Comparison of ENCODE assay signal across 16 mouse cellular contexts in the genomic region with DNA sequence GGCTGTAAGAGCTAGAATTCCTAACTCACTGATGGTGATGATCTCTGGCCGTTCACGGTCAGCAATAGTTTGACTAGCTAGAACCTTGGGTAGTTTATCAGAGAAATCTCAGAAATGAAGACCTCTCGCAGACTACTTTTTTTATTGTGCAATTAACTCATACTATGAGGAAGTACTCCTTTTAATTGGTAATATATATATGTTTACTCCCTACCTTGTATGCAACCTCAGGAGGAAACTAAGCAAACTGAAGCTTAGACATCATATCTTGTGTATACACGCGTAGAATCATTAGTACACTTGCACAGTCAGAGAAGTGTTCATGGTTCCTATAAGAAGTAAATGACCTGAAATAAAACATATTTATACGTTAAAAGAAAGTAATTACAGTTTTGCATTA.
DNase-seq lines count a peak whose midpoint lies in the region; ATAC-seq and TF ChIP-seq lines count a peak whose summit lies in the region.
"Had no signal": no experiment of that assay in that cellular context is flagged by ENCODE, and none has a peak within 500 bp of the region (broad histone marks: within the 10 kb centered on the region; RNA-seq: fewer than 3 reads in every experiment).

No protein-coding gene starts in this region.

- no peaks in the 10 kb centered on the region for H3K27me3 ChIP-seq in forebrain, embryonic 10.5 days (ENCODE audit: poor library complexity, severe bottlenecking)
- no peaks in the 10 kb centered on the region for H3K27me3 ChIP-seq in forebrain, embryonic 13.5 days
- H3K27me3 ChIP-seq in neural tube, embryonic 12.5 days (replicated peaks): no peaks in the 10 kb centered on the region
- H3K27me3 ChIP-seq: embryonic facial prominence, embryonic 15.5 days had no signal

- 0 out of 2 replicates have a peak overlapping the region, but pooled peaks have one; percentile 65 for H3K27ac ChIP-seq in forebrain, embryonic 10.5 days
- H3K27ac ChIP-seq in forebrain, embryonic 13.5 days: no peak overlapping the region
- H3K27ac ChIP-seq in layer of hippocampus, adult 2 months: peak overlapping the region; percentile 79
- no peak overlapping the region for H3K27ac ChIP-seq in neural tube, embryonic 12.5 days
- H3K27ac ChIP-seq: embryonic facial prominence, embryonic 15.5 days; gastrocnemius, adult 2 months; heart, embryonic 10.5 days; hindbrain, embryonic 14.5 days had no signal

- H3K36me3 ChIP-seq in forebrain, embryonic 10.5 days (replicated peaks): no peaks in the 10 kb centered on the region
- no peaks in the 10 kb centered on the region for H3K36me3 ChIP-seq in forebrain, embryonic 13.5 days (ENCODE audit: poor library complexity, severe bottlenecking)
- no peaks in the 10 kb centered on the region for H3K36me3 ChIP-seq in neural tube, embryonic 12.5 days
- H3K36me3 ChIP-seq: embryonic facial prominence, embryonic 15.5 days; G1E; heart, embryonic 10.5 days had no signal

- H3K4me2 ChIP-seq in forebrain, embryonic 13.5 days: no peak overlapping the region
- no peak overlapping the region for H3K4me2 ChIP-seq in neural tube, embryonic 12.5 days (replicated peaks)
- H3K4me2 ChIP-seq: embryonic facial prominence, embryonic 15.5 days; hindbrain, embryonic 14.5 days had no signal

- no peaks in the 10 kb centered on the region for H3K9me3 ChIP-seq in forebrain, embryonic 10.5 days
- H3K9me3 ChIP-seq in forebrain, embryonic 13.5 days (replicated peaks): no peaks in the 10 kb centered on the region
- H3K9me3 ChIP-seq in neural tube, embryonic 12.5 days: no peaks in the 10 kb centered on the region
- H3K9me3 ChIP-seq: embryonic facial prominence, embryonic 15.5 days; G1E; heart, embryonic 10.5 days had no signal

- no peak for ATAC-seq in forebrain, embryonic 13.5 days
- 0 out of 2 replicates have a peak, but pooled peaks have one; percentile 4 for ATAC-seq in neural tube, embryonic 12.5 days (ENCODE audit: low FRiP score, low read depth)
- ATAC-seq in megakaryocyte progenitor cell, adult 5-6 weeks (replicated peaks; ENCODE audit: poor library complexity): no peak

- peaks cover 36% of the 10 kb centered on the region for H3K4me1 ChIP-seq in forebrain, embryonic 10.5 days
- peaks cover 40% of the 10 kb centered on the region for H3K4me1 ChIP-seq in forebrain, embryonic 13.5 days
- peaks cover 10% of the 10 kb centered on the region; the same call in 1 of the 2 replicates for H3K4me1 ChIP-seq in neural tube, embryonic 12.5 days
- H3K4me1 ChIP-seq: embryonic facial prominence, embryonic 15.5 days; heart, embryonic 10.5 days had no signal

- 94% methylated on average over 6 of the region's 6 CpGs for WGBS in forebrain, embryonic 10.5 days
- WGBS in forebrain, embryonic 13.5 days: 96% methylated on average over 6 of the region's 6 CpGs
- WGBS in neural tube, embryonic 12.5 days: 86% methylated on average over 6 of the region's 6 CpGs

- no peak overlapping the region for H3K9ac ChIP-seq in forebrain, embryonic 13.5 days
- H3K9ac ChIP-seq in neural tube, embryonic 12.5 days: no peak overlapping the region
- H3K9ac ChIP-seq: embryonic facial prominence, embryonic 15.5 days; hindbrain, embryonic 14.5 days had no signal

- no peak for TF ChIP-seq CTCF in layer of hippocampus, adult 2 months (conservative IDR thresholded peaks at IDR 0.05)

- H3K4me3 ChIP-seq in forebrain, embryonic 10.5 days: no peak overlapping the region
- H3K4me3 ChIP-seq in forebrain, embryonic 13.5 days: no peak overlapping the region
- no peak overlapping the region for H3K4me3 ChIP-seq in layer of hippocampus, adult 2 months
- no peak overlapping the region for H3K4me3 ChIP-seq in neural tube, embryonic 12.5 days
- H3K4me3 ChIP-seq: embryonic facial prominence, embryonic 15.5 days; erythroblast, embryonic 14.5 days; gastrocnemius, adult 2 months; heart, embryonic 10.5 days had no signal

- DNase-seq in forebrain, embryonic 10.5 days (ENCODE audit: extremely low spot score, low spot score): no peak
- DNase-seq in layer of hippocampus, adult 2 months (ENCODE audit: low spot score in 2 of 2): no peak
- DNase-seq in layer of hippocampus, postnatal 25 days (ENCODE audit: extremely low spot score in 1 of 2, low spot score in 1 of 2): no peak
- DNase-seq in neural tube, embryonic 10.5 days (ENCODE audit: extremely low spot score, low spot score): no peak
- no peak for DNase-seq in heart, adult 11 months
- DNase-seq: adrenal gland, adult 8-10 months; gastrocnemius, adult 2 months; gastrocnemius, postnatal 25 days had no signal

Comparison
In these comparisons a context has a peak if more than half of its experiments do, and no peak if none do; other contexts are left out.
1. H3K27ac ChIP-seq: peak in forebrain, embryonic 10.5 days (single experiment) and layer of hippocampus, adult 2 months (single experiment); none in forebrain, embryonic 13.5 days (single experiment) and neural tube, embryonic 12.5 days (single experiment).